Mouse (Mus musculus) heart, embryonic 10.5 days (tissue): ENCODE measurements at regions not wholly inside any gene's neighbourhood (a gene's known extent, or its start where the extent isn't known, plus 50 kb on each side); places are given as distances from the start of the nearest gene placed in this dataset.
A peak's percentile ranks its signal among the peaks of the same experiment; 100 is the strongest.

Source experiments
- DNase-seq: peaks from one replicate; pipeline ENCODE4 v3.0.0-alpha.2; 2017; ENCODE audit warnings: low spot score
- H3K27ac ChIP-seq: fragments of 300-500 bp; sonication (generic); 2 replicates; pipeline ENCODE4 v1.5.1; 2016; ENCODE audit warnings: mild to moderate bottlenecking
- H3K27me3 ChIP-seq: fragments of 300-500 bp; sonication (generic); 2 replicates; pipeline ENCODE4 v1.6.1; 2016; ENCODE audit warnings: mild to moderate bottlenecking; ENCODE audit not compliant: poor library complexity, insufficient read depth, severe bottlenecking
- H3K36me3 ChIP-seq: fragments of 300-500 bp; sonication (generic); 2 replicates; pipeline ENCODE4 v1.6.1; 2016; ENCODE audit warnings: mild to moderate bottlenecking, moderate library complexity
- H3K4me1 ChIP-seq: fragments of 300-500 bp; sonication (generic); 2 replicates; pipeline ENCODE4 v1.6.1; 2016; ENCODE audit warnings: mild to moderate bottlenecking
- H3K4me3 ChIP-seq: fragments of 300-500 bp; sonication (generic); 2 replicates; pipeline ENCODE4 v1.5.1; 2016; ENCODE audit warnings: mild to moderate bottlenecking, moderate library complexity
- H3K9me3 ChIP-seq: fragments of 300-500 bp; sonication (generic); 2 replicates; pipeline ENCODE4 v1.6.1; 2016; ENCODE audit warnings: mild to moderate bottlenecking, moderate library complexity
- WGBS: fragments of 180-500 bp; shearing (Covaris S2); methylation state at CpG from one replicate; pipeline ENCODE4 v1.1.7; 2016; 5-methylcytosine and 5-hydroxymethylcytosine counted together

DNA sequence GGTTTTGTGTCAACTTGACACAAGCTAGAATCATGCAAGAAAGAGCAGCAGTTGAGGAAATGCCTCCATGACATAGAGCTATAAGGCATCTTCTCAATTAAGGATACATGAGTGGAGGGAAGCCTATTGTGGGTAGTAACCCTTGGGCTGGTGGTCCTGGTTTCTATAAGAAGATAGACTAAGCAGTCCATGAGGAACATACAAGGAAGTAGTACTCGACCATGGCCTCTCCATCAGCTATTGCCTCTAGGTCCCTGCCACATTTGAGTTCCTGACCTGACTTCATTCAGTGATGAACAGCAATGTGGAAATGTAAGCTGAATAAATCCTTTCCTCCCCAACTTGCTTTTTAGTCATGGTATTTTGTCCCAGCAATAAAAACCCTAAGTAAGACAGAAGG, 51.2 kb upstream of the Hsf2 start:
- 67% methylated on average over 1 of the region's 1 CpGs for WGBS
- Histone ChIP-seq H3K4me1 (no peaks in the 10 kb centered on the region), H3K9me3 (no peaks in the 10 kb centered on the region), H3K27me3 (no peaks in the 10 kb centered on the region), H3K36me3 (no peaks in the 10 kb centered on the region), H3K4me3 (no peak overlapping the region), H3K27ac (no peak overlapping the region)
- peak; percentile 69 for DNase-seq
